15 mouse cellular contexts compared by ENCODE assay signal in the genomic region with DNA sequence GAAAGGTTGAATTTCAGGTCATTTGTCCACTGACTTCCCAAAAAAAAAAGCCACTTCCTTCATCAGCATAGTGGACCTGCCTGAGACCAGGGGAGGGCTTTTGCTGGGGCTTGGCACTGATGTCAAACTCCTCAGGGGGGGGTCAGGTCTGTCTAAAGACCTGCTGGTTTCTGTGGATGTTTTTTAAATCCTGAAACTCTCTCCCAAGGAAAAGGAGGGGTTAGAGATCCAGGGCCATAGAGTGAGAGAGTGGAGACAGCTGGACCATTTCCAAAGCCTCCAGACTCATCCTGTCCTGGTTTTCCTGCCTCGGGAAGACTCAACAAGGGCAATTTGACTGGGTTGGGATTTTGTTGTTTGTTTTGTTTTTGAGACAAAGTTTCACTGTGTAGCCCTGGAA.
DNase-seq lines count a peak whose midpoint lies in the region; ATAC-seq and TF ChIP-seq lines count a peak whose summit lies in the region.
"Had no signal": no experiment of that assay in that cellular context is flagged by ENCODE, and none has a peak within 500 bp of the region (broad histone marks: within the 10 kb centered on the region; RNA-seq: fewer than 3 reads in every experiment).

No protein-coding gene starts in this region.

- TF ChIP-seq EP300 in lung, postnatal 0 days (IDR thresholded peaks at IDR 0.05), result no peak

- no peak overlapping the region for H3K4me2 ChIP-seq in heart, embryonic 12.5 days
- no peak overlapping the region for H3K4me2 ChIP-seq in lung, postnatal 0 days (replicated peaks; ENCODE audit: low read depth, low read length)
- no peak overlapping the region for H3K4me2 ChIP-seq in kidney, embryonic 14.5 days (replicated peaks; ENCODE audit: low read depth, low read length)
- H3K4me2 ChIP-seq: embryonic facial prominence, embryonic 12.5 days; hindbrain, embryonic 14.5 days; midbrain, embryonic 12.5 days had no signal

- no peak for TF ChIP-seq CTCF in lung, postnatal 0 days (IDR thresholded peaks at IDR 0.05)

- H3K27ac ChIP-seq in heart, embryonic 12.5 days (ENCODE audit: poor library complexity, severe bottlenecking), result no peak overlapping the region
- no peak overlapping the region for H3K27ac ChIP-seq in lung, postnatal 0 days (ENCODE audit: low read length)
- H3K27ac ChIP-seq in kidney, embryonic 14.5 days (ENCODE audit: low read depth, low read length), result no peak overlapping the region
- H3K27ac ChIP-seq: embryonic facial prominence, embryonic 12.5 days; hindbrain, embryonic 14.5 days; midbrain, embryonic 12.5 days had no signal

- DNase-seq in heart, postnatal 14 days, result no peak
- peak; percentile 34 for DNase-seq in lung, postnatal 10 days
- no peak for DNase-seq in lung, postnatal 0 days (ENCODE audit: low spot score)
- no peak for DNase-seq in spleen, adult 18-20 months
- no peak for DNase-seq in gastrocnemius, postnatal 4 days (ENCODE audit: low spot score in 2 of 2)
- DNase-seq: adrenal gland, postnatal 25 days; cerebellum, adult 9-10 months; lung, adult 18-20 months; right cerebral cortex, postnatal 4 days had no signal

- WGBS in heart, embryonic 12.5 days, result 19% methylated on average over 1 of the region's 1 CpGs
- 14% methylated on average over 1 of the region's 1 CpGs for WGBS in lung, postnatal 0 days
- 31% methylated on average over 1 of the region's 1 CpGs for WGBS in kidney, embryonic 14.5 days

- no peaks in the 10 kb centered on the region for H3K36me3 ChIP-seq in heart, embryonic 12.5 days
- no peaks in the 10 kb centered on the region for H3K36me3 ChIP-seq in lung, postnatal 0 days (ENCODE audit: insufficient read depth, low read length)
- no peaks in the 10 kb centered on the region for H3K36me3 ChIP-seq in kidney, embryonic 14.5 days (ENCODE audit: control insufficient read depth, insufficient read depth, low read length)
- H3K36me3 ChIP-seq: embryonic facial prominence, embryonic 12.5 days; midbrain, embryonic 12.5 days had no signal

- peaks cover 5% of the 10 kb centered on the region for H3K4me1 ChIP-seq in heart, embryonic 12.5 days (replicated peaks)
- H3K4me1 ChIP-seq in lung, postnatal 0 days (ENCODE audit: insufficient read depth, low read depth, low read length), result no peaks in the 10 kb centered on the region
- H3K4me1 ChIP-seq in kidney, embryonic 14.5 days (ENCODE audit: control insufficient read depth, insufficient read depth, low read length), result no peaks in the 10 kb centered on the region
- H3K4me1 ChIP-seq: embryonic facial prominence, embryonic 12.5 days; midbrain, embryonic 12.5 days had no signal

- H3K9ac ChIP-seq in heart, embryonic 12.5 days, result no peak overlapping the region
- H3K9ac ChIP-seq in lung, postnatal 0 days (replicated peaks; ENCODE audit: low read depth), result no peak overlapping the region
- H3K9ac ChIP-seq in kidney, embryonic 14.5 days (ENCODE audit: low read depth, low read length), result no peak overlapping the region
- H3K9ac ChIP-seq: embryonic facial prominence, embryonic 12.5 days; hindbrain, embryonic 14.5 days; midbrain, embryonic 12.5 days had no signal

- intact Hi-C loops in heart, postnatal 14 days (cut with DNase I), result no loop called here

- ATAC-seq in heart, embryonic 12.5 days (ENCODE audit: insufficient number of reproducible peaks, low FRiP score), result 0 out of 2 replicates have a peak, but pooled peaks have one; percentile 11
- no peak for ATAC-seq in lung, postnatal 0 days
- 0 out of 2 replicates have a peak, but pooled peaks have one; percentile 20 for ATAC-seq in kidney, embryonic 14.5 days (ENCODE audit: low FRiP score, low TSS enrichment)
- ATAC-seq: forebrain, embryonic 16.5 days had no signal

- no peaks in the 10 kb centered on the region for H3K9me3 ChIP-seq in heart, embryonic 12.5 days (replicated peaks)
- H3K9me3 ChIP-seq in lung, postnatal 0 days (ENCODE audit: low read length), result no peaks in the 10 kb centered on the region
- H3K9me3 ChIP-seq in kidney, embryonic 14.5 days (ENCODE audit: control insufficient read depth, low read length), result no peaks in the 10 kb centered on the region
- H3K9me3 ChIP-seq: embryonic facial prominence, embryonic 12.5 days; midbrain, embryonic 12.5 days had no signal

- no peaks in the 10 kb centered on the region for H3K27me3 ChIP-seq in heart, embryonic 12.5 days (replicated peaks)
- H3K27me3 ChIP-seq in lung, postnatal 0 days (replicated peaks; ENCODE audit: insufficient read depth, low read length), result no peaks in the 10 kb centered on the region
- H3K27me3 ChIP-seq in kidney, embryonic 14.5 days (ENCODE audit: control insufficient read depth, insufficient read depth, low read length), result no peaks in the 10 kb centered on the region
- H3K27me3 ChIP-seq: embryonic facial prominence, embryonic 12.5 days; midbrain, embryonic 12.5 days had no signal

- H3K4me3 ChIP-seq in heart, embryonic 12.5 days, result no peak overlapping the region
- H3K4me3 ChIP-seq in lung, postnatal 0 days (ENCODE audit: low read depth, low read length), result no peak overlapping the region
- H3K4me3 ChIP-seq in kidney, embryonic 14.5 days (ENCODE audit: low read length), result no peak overlapping the region
- H3K4me3 ChIP-seq: embryonic facial prominence, embryonic 12.5 days; midbrain, embryonic 12.5 days had no signal
